Mouse (Mus musculus) layer of hippocampus, postnatal 36 days (tissue): ENCODE data around the gene Ep300. TPM values are rescaled to one million over a fixed set of nuclear protein-coding genes. Genes with fewer than 3 reads are reported as not detected.

Source experiments
- DNase-seq, 2 experiments: peaks; one replicate each; pipeline ENCODE4 v3.0.0; 2022
- total RNA-seq, 2 experiments: library from RNA; stranded (reverse); gene quantifications; 2 replicates each; pipeline ENCODE4 v1.2.3; 2021

Gene Ep300
- total RNA-seq = 10 to 100 TPM; 67.8 to 76.0 TPM

- DNase-seq = peak; percentile 92 to 93
Observed at GRCm38 (mm10) chr15:81584913-81585745, at the start of gene Ep300. Gene Ep300, plus strand, starts transcription at chr15:81585351.

- DNase-seq = peak; percentile 12 to 20
Observed at GRCm38 (mm10) chr15:81535881-81536351, 49.2 kb upstream of the Ep300 start.

- DNase-seq = no peak
Observed at GRCm38 (mm10) chr15:81538149-81538548, 47.0 kb upstream of the Ep300 start.

GRCm38 (mm10) chr15:81539560-81539959 is 45.6 kb upstream of the Ep300 start:
- DNase-seq = no peak

GRCm38 (mm10) chr15:81544916-81545315 is 40.2 kb upstream of the Ep300 start:
- no peak for DNase-seq

GRCm38 (mm10) chr15:81545387-81546176 is 39.6 kb upstream of the Ep300 start:
- DNase-seq = no peak

- DNase-seq = no peak
Observed at GRCm38 (mm10) chr15:81553455-81553854, 31.7 kb upstream of the Ep300 start.

- no peak for DNase-seq
Observed at GRCm38 (mm10) chr15:81554558-81555297, 30.4 kb upstream of the Ep300 start.

GRCm38 (mm10) chr15:81555986-81556385 is 29.2 kb upstream of the Ep300 start:
- no peak for DNase-seq

- no peak for DNase-seq
Observed at GRCm38 (mm10) chr15:81561501-81561900, 23.6 kb upstream of the Ep300 start.

- DNase-seq = no peak
Observed at GRCm38 (mm10) chr15:81561996-81562395, 23.2 kb upstream of the Ep300 start.

- no peak for DNase-seq
Observed at GRCm38 (mm10) chr15:81562491-81563488, 22.4 kb upstream of the Ep300 start.

- DNase-seq = no peak
Observed at GRCm38 (mm10) chr15:81568093-81568492, 17.1 kb upstream of the Ep300 start.

- DNase-seq = no peak
Observed at GRCm38 (mm10) chr15:81568592-81568991, 16.6 kb upstream of the Ep300 start.

GRCm38 (mm10) chr15:81576961-81577360 is 8.2 kb upstream of the Ep300 start:
- peak in 1 of 2 experiments; percentile 12 for DNase-seq

- no peak for DNase-seq
Observed at GRCm38 (mm10) chr15:81577743-81578165, 7.4 kb upstream of the Ep300 start.

GRCm38 (mm10) chr15:81584466-81584865 is 685 bp upstream of the Ep300 start:
- DNase-seq = no peak

- DNase-seq = peak; percentile 85 to 86
Observed at GRCm38 (mm10) chr15:81585746-81586461, 753 bp downstream of the Ep300 start.

GRCm38 (mm10) chr15:81586466-81586865 is 1.3 kb downstream of the Ep300 start:
- no peak for DNase-seq

- no peak for DNase-seq
Observed at GRCm38 (mm10) chr15:81587686-81588085, 2.5 kb downstream of the Ep300 start.
